Mouse (Mus musculus) heart, adult 2 months (tissue): Measurements from ENCODE around the gene Polr2i.

Experiments
- CTCF ChIP-seq: fragments of 200-600 bp; IDR thresholded peaks from 2 replicates; pipeline ENCODE4 v1.8.1; 2022; ENCODE audit warnings: antibody characterized with exemption, mild to moderate bottlenecking, moderate library complexity
- POLR2A ChIP-seq: fragments of 200-500 bp; IDR thresholded peaks from 2 replicates; pipeline ENCODE4 v1.6.1; 2011; ENCODE audit warnings: mild to moderate bottlenecking, low read depth, low read length, control low read depth; ENCODE audit not compliant: insufficient read depth

DNA sequence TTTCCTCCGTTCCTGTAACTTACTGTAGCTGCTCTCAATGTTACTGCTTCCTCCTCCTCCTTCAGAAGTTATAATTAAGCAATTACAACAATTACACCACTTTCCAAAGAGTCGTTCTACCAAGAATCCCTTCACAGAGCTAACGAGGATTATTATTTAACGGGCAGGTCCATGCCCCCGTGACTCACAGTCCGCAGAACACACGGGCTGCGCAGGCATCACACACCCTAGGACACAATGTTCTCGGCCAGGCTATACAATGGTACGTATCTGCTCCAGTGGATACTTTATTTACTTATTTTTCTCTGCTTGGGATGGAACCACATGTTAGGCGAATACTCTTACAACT, 11.8 kb upstream of the Polr2i start:
- TF ChIP-seq POLR2A, result no peak
- no peak for TF ChIP-seq CTCF
